Mouse (Mus musculus) E14TG2a.4 (cell line): ENCODE results near the gene Crtac1.

Experiments
- CTCF ChIP-seq: conservative IDR thresholded peaks from 2 replicates; pipeline ENCODE4 v1.5.1; 2014; ENCODE audit warnings: low read length
- POU5F1 ChIP-seq: IDR thresholded peaks from 2 replicates; pipeline ENCODE4 v1.6.1; 2014; ENCODE audit warnings: low read length, borderline replicate concordance

DNA sequence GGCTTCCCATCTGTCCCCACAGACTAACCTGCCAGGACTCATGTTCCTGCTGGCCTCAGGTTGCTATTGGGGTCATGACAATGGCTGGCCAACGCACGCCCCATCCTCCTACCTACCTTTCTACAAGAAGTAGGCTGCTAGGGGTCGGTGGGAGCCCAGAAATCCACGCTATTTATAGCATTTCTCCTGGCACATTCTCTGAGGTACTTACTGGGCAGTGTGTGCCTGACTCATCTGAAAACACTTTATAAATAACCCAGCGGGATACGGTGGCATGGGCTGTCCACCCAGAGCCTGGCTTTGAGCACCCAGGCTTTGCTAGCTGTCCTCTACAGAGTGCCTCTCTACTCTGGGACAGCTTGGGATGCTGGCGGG is 193.3 kb downstream of the Crtac1 start:
- TF ChIP-seq CTCF (no peak), POU5F1 (no peak)
